Mouse (Mus musculus) heart, embryonic 14.5 days (tissue): ENCODE measurements around the gene Cbr2. TPM values are rescaled to one million over a fixed set of nuclear protein-coding genes. Genes with fewer than 3 reads are reported as not detected.

Experiments
- ATAC-seq: fragments of 200-750 bp; cut with Nextera tagmentation; 2 replicates; pipeline ENCODE4 v1.8.0; 2017; ENCODE audit warnings: low read depth, moderate TSS enrichment; ENCODE audit not compliant: insufficient number of reproducible peaks, insufficient read depth, low FRiP score
- H3K27ac ChIP-seq, 2 experiments: fragments of 200-500 bp in 1 of 2; fragments of 300-500 bp in 1 of 2; sonication (generic) in 1 of 2; replicated peaks in 1 of 2; 2 replicates each; pipeline ENCODE4 v1.5.1; 2012 to 2014; ENCODE audit warnings: low read depth in 2 of 2, low read length in 2 of 2, control low read depth in 1 of 2, mild to moderate bottlenecking in 1 of 2, mixed read lengths in 1 of 2; ENCODE audit not compliant: control insufficient read depth in 1 of 2, insufficient read depth in 1 of 2
- H3K27me3 ChIP-seq: fragments of 300-500 bp; sonication (generic); 2 replicates; pipeline ENCODE4 v1.6.1; 2014; ENCODE audit warnings: mild to moderate bottlenecking, low read length, control low read depth; ENCODE audit not compliant: control insufficient read depth, insufficient read depth
- H3K36me3 ChIP-seq: fragments of 300-500 bp; sonication (generic); 2 replicates; pipeline ENCODE4 v1.6.1; 2014; ENCODE audit warnings: mild to moderate bottlenecking, control low read depth, low read length, mixed read lengths; ENCODE audit not compliant: control insufficient read depth, insufficient read depth
- H3K4me1 ChIP-seq, 2 experiments: fragments of 200-500 bp in 1 of 2; fragments of 300-500 bp in 1 of 2; sonication (generic) in 1 of 2; 2 replicates each; pipeline ENCODE4 v1.6.1; 2012 to 2014; ENCODE audit warnings: low read length in 2 of 2, control low read depth in 1 of 2, mixed read lengths in 1 of 2; ENCODE audit not compliant: control insufficient read depth in 2 of 2, insufficient read depth in 2 of 2
- H3K4me2 ChIP-seq: fragments of 300-500 bp; sonication (generic); 2 replicates; pipeline ENCODE4 v1.6.1; 2014; ENCODE audit warnings: mild to moderate bottlenecking, low read length
- H3K4me3 ChIP-seq, 2 experiments: fragments of 200-500 bp in 1 of 2; fragments of 300-500 bp in 1 of 2; sonication (generic) in 1 of 2; 2 replicates each; pipeline ENCODE4 v1.5.1; 2012 to 2014; ENCODE audit warnings: low read length in 2 of 2, mild to moderate bottlenecking in 2 of 2, control low read depth in 1 of 2, low read depth in 1 of 2, moderate library complexity in 1 of 2; ENCODE audit not compliant: control insufficient read depth in 1 of 2, insufficient read depth in 1 of 2
- H3K9ac ChIP-seq: fragments of 300-500 bp; sonication (generic); 2 replicates; pipeline ENCODE4 v1.6.1; 2014; ENCODE audit warnings: mild to moderate bottlenecking, low read length
- H3K9me3 ChIP-seq: fragments of 300-500 bp; sonication (generic); 2 replicates; pipeline ENCODE4 v1.6.1; 2016; ENCODE audit warnings: low read length, control low read depth; ENCODE audit not compliant: control insufficient read depth
- WGBS: fragments of 180-500 bp; shearing (Covaris S2); extraction: QIAGEN DNeasy Blood & Tissue Kit; methylation state at CpG from one replicate; pipeline ENCODE4 v1.1.7; 2014; 5-methylcytosine and 5-hydroxymethylcytosine counted together
- polyA plus RNA-seq: library from polyadenylated mRNA; unstranded; fragments of >200 nt; fragmentation: Nextera tagmentation; extraction: Ambion mirVana; gene quantifications from 2 replicates; pipeline ENCODE4 v1.2.1, GENCODE M21; 2014

The Cbr2 gene
- polyA plus RNA-seq, 1 experiment from 2014 or later: 4.7 TPM

DNA sequence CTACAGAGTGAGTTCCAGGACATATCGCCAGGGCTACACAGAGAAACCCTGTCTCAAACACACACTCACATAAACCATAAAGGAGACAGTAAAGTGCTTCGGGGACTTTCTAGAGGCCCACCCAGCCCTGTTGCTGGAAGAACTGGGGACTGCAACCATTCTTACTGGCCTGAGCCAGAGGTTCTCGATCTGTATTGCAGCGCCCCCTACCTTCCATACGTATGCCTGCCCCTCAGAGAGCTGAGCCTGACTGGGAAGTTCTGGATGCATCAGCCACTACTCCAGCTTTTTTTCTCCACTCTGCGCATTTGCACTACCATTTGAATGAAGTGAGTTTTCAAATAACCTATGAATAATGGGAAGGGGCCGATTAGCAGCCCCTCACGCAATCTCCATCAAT lies 17.5 kb upstream of the Cbr2 start:
- Histone ChIP-seq H3K9me3 (no peaks in the 10 kb centered on the region), H3K27me3 (no peaks in the 10 kb centered on the region), H3K4me3 (no peak overlapping the region), H3K36me3 (no peaks in the 10 kb centered on the region), H3K4me1 (no peaks in the 10 kb centered on the region), H3K27ac (no peak overlapping the region), H3K9ac (no peak overlapping the region), H3K4me2 (no peak overlapping the region)
- no peak for ATAC-seq
- WGBS: 49% methylated on average over 8 of the region's 8 CpGs

DNA sequence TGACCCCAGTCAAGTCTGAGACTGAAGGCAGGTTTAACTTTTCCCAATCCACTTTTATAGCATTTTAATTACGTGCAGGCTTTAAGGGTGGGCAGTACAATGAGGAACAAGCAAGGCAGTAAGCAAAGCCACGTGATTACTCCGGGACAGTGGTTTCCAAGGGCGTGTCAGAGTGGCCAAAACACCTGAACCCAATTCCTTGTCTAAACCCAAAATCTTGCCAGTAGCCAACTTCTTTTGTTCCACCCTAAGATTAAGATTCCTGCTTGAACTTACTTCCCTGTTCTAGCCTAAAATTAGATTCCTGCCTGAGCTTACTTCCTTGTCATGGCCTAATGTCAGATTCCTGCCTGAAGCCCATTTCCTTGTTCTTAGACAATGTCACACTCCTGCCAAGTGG lies 16.1 kb upstream of the Cbr2 start:
- H3K9ac ChIP-seq: no peak overlapping the region
- H3K9me3 ChIP-seq: no peaks in the 10 kb centered on the region
- no peak overlapping the region for H3K4me3 ChIP-seq
- H3K4me1 ChIP-seq: no peaks in the 10 kb centered on the region
- ATAC-seq: no peak
- WGBS: 82% methylated on average over 4 of the region's 4 CpGs
- no peak overlapping the region for H3K4me2 ChIP-seq
- H3K27me3 ChIP-seq: no peaks in the 10 kb centered on the region
- no peaks in the 10 kb centered on the region for H3K36me3 ChIP-seq
- no peak overlapping the region for H3K27ac ChIP-seq

- no peaks in the 10 kb centered on the region for H3K9me3 ChIP-seq
- H3K4me1 ChIP-seq: no peaks in the 10 kb centered on the region
- H3K4me2 ChIP-seq: no peak overlapping the region
- H3K4me3 ChIP-seq: no peak overlapping the region
- H3K27ac ChIP-seq: no peak overlapping the region
- no peak overlapping the region for H3K9ac ChIP-seq
- no peak for ATAC-seq
- H3K36me3 ChIP-seq: no peaks in the 10 kb centered on the region
- WGBS: 72% methylated on average over 7 of the region's 7 CpGs
- H3K27me3 ChIP-seq: 0 out of 2 replicates have a peak, but pooled peaks cover 1% of the 10 kb centered on the region
Measured at GRCm38 (mm10) chr11:120744121-120744701, 12.3 kb upstream of the Cbr2 start.

DNA sequence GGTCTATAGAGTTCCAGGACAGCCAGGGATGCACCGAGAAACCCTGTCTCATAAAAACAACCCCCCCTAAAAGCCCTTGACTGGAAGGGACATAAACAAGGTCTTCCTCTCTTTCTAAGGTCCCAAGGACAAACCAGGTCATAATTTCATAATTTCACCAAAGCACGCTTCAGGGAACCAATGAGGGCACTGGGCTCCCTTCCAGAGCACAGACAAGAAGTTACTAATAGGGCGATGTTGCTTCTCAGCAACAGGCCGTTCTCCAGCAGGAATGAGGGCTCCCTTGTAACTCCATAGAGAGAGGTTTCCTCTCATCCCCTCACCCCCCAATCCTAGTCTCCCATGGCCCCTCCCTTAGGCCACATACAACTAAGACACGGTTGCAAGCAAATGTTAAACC lies 9.1 kb upstream of the Cbr2 start:
- no peak overlapping the region for H3K9ac ChIP-seq
- no peaks in the 10 kb centered on the region for H3K9me3 ChIP-seq
- ATAC-seq: no peak
- H3K27ac ChIP-seq: no peak overlapping the region
- H3K27me3 ChIP-seq: 0 out of 2 replicates have a peak, but pooled peaks cover 4% of the 10 kb centered on the region
- H3K4me1 ChIP-seq: no peaks in the 10 kb centered on the region
- 88% methylated on average over 5 of the region's 5 CpGs for WGBS
- H3K36me3 ChIP-seq: no peaks in the 10 kb centered on the region
- H3K4me2 ChIP-seq: no peak overlapping the region
- H3K4me3 ChIP-seq: no peak overlapping the region

GRCm38 (mm10) chr11:120736424-120736823 lies 4.5 kb upstream of the Cbr2 start:
- Histone ChIP-seq H3K27ac (no peak overlapping the region), H3K9me3 (no peaks in the 10 kb centered on the region), H3K4me1 (peaks cover 2% of the 10 kb centered on the region in 2 experiments; a peak in 1 of 4 replicates), H3K36me3 (no peaks in the 10 kb centered on the region), H3K9ac (no peak overlapping the region), H3K4me3 (no peak overlapping the region), H3K4me2 (no peak overlapping the region), H3K27me3 (0 out of 2 replicates have a peak, but pooled peaks cover 4% of the 10 kb centered on the region)
- ATAC-seq: no peak
- 65% methylated on average over 6 of the region's 6 CpGs for WGBS

DNA sequence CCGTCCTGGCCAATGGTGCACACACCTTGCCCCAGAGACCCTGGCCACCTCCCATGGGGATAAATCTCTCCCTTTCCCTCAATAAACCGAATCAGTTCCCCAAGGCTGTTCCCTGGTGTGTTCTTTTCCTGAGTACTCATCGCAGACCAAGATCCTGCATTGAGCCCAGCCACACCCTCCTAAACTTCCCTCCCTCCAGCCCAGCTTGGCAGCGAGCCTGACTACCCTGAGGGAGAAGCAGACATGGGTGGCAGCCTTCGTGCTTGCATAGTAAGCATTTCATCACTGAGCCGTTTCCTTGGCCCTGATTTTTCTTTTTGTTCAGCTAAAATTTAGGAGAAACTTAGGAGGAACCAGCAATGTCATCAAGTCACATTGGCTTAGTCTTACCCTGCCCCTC lies 1.6 kb upstream of the Cbr2 start:
- Histone ChIP-seq H3K4me1 (peaks cover 2% of the 10 kb centered on the region in 2 experiments; a peak in 1 of 4 replicates), H3K9me3 (no peaks in the 10 kb centered on the region), H3K27ac (no peak overlapping the region), H3K4me3 (no peak overlapping the region), H3K9ac (no peak overlapping the region), H3K36me3 (no peaks in the 10 kb centered on the region), H3K27me3 (peaks cover 12% of the 10 kb centered on the region), H3K4me2 (no peak overlapping the region)
- 46% methylated on average over 6 of the region's 6 CpGs for WGBS
- no peak for ATAC-seq

GRCm38 (mm10) chr11:120731395-120731794 lies 519 bp downstream of the Cbr2 start:
- no peaks in the 10 kb centered on the region for H3K36me3 ChIP-seq
- WGBS: 93% methylated on average over 1 of the region's 1 CpGs
- H3K27ac ChIP-seq: no peak overlapping the region
- no peak for ATAC-seq
- peaks cover 15% of the 10 kb centered on the region for H3K27me3 ChIP-seq
- H3K4me2 ChIP-seq: no peak overlapping the region
- no peak overlapping the region for H3K9ac ChIP-seq
- no peak overlapping the region for H3K4me3 ChIP-seq
- H3K4me1 ChIP-seq: peaks cover 2 to 6% of the 10 kb centered on the region in 2 experiments; a peak in 1 of 4 replicates
- no peaks in the 10 kb centered on the region for H3K9me3 ChIP-seq

DNA sequence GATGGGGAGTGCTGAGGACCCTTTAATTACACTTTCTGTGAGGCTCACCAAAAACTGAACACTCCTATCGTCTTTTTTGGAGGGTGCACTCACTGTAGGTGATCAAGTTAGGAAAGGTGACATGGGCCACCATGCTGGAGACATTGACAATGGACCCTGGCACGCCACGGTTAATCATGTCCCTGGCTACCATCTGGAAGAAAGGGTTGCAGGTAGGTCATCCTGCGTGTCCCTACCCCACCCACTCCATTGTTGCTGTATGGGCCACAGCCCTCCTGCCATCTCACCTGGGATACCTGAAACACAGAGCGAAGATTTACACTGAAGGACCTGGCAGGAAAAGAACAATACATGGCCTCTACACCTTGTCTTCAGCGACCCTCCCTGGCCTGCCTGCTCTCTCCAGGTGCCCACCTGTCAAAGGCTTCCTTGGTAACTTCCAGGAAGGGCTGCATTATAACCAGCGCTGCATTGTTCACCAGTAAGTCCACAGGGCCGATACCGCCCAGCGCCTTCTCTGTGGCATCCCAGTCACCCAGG lies 1.5 kb downstream of the Cbr2 start:
- peaks cover 2 to 7% of the 10 kb centered on the region in 2 experiments; a peak in 1 of 4 replicates for H3K4me1 ChIP-seq
- WGBS: 84% methylated on average over 10 of the region's 10 CpGs
- no peak overlapping the region for H3K4me3 ChIP-seq
- H3K9ac ChIP-seq: no peak overlapping the region
- no peak overlapping the region for H3K4me2 ChIP-seq
- H3K27me3 ChIP-seq: peaks cover 20% of the 10 kb centered on the region
- no peaks in the 10 kb centered on the region for H3K36me3 ChIP-seq
- no peaks in the 10 kb centered on the region for H3K9me3 ChIP-seq
- no peak overlapping the region for H3K27ac ChIP-seq
- no peak for ATAC-seq
